Mouse (Mus musculus) ES-E14 (cell line): ENCODE measurements at regions not wholly inside any gene's neighbourhood (a gene's known extent, or its start where the extent isn't known, plus 50 kb on each side); places are given as distances from the start of the nearest gene placed in this dataset.

Experiments
- DNase-seq: peaks from one replicate; pipeline ENCODE4 v3.0.0-alpha.2; 2013; ENCODE audit warnings: low read depth, low spot score
- H3K27ac ChIP-seq: 2 replicates; pipeline ENCODE4 v1.5.1; 2012; ENCODE audit warnings: low read depth, mild to moderate bottlenecking, low read length, moderate library complexity, mixed read lengths; ENCODE audit not compliant: poor library complexity, insufficient read depth, severe bottlenecking
- H3K36me3 ChIP-seq: 2 replicates; pipeline ENCODE4 v1.6.1; 2012; ENCODE audit warnings: mild to moderate bottlenecking, low read length, moderate library complexity, mixed read lengths; ENCODE audit not compliant: control insufficient read depth, poor library complexity, insufficient read depth, severe bottlenecking
- H3K4me1 ChIP-seq, 2 experiments: fragments of 150-350 bp in 1 of 2; sonication (generic) in 1 of 2; 2 replicates each; pipeline ENCODE4 v1.6.1; 2012; ENCODE audit warnings: low read length in 2 of 2, mild to moderate bottlenecking in 1 of 2, mixed read lengths in 1 of 2; ENCODE audit not compliant: control insufficient read depth in 2 of 2, insufficient read depth in 2 of 2, poor library complexity in 1 of 2
- H3K4me3 ChIP-seq, 2 experiments: fragments of 150-350 bp in 1 of 2; sonication (generic) in 1 of 2; 2 replicates each; pipeline ENCODE4 v1.5.1; 2012; ENCODE audit warnings: low read length in 2 of 2, low read depth in 1 of 2, mild to moderate bottlenecking in 1 of 2, mixed read lengths in 1 of 2; ENCODE audit not compliant: insufficient read depth in 1 of 2, poor library complexity in 1 of 2, severe bottlenecking in 1 of 2
- H3K9ac ChIP-seq: 2 replicates; pipeline ENCODE4 v1.6.1; 2012; ENCODE audit warnings: low read depth, mild to moderate bottlenecking, low read length, mixed read lengths; ENCODE audit not compliant: poor library complexity, insufficient read depth, severe bottlenecking
- H3K9me3 ChIP-seq: fragments of 150-350 bp; sonication (generic); 2 replicates; pipeline ENCODE4 v1.6.1; 2012; ENCODE audit warnings: low read depth, mild to moderate bottlenecking, low read length; ENCODE audit not compliant: control insufficient read depth, insufficient read depth
- CHD2 ChIP-seq: IDR thresholded peaks from 2 replicates; pipeline ENCODE4 v1.6.1; 2014; ENCODE audit warnings: mild to moderate bottlenecking, low read depth, low read length, inconsistent platforms
- HCFC1 ChIP-seq: IDR thresholded peaks from 2 replicates; pipeline ENCODE4 v1.6.1; 2012; ENCODE audit warnings: low read length, inconsistent platforms, borderline replicate concordance; ENCODE audit not compliant: insufficient read depth
- MAFK ChIP-seq: IDR thresholded peaks from 2 replicates; pipeline ENCODE4 v1.6.1; 2014; ENCODE audit warnings: mild to moderate bottlenecking, low read depth, low read length, inconsistent platforms; ENCODE audit not compliant: insufficient read depth
- ZC3H11A ChIP-seq: IDR thresholded peaks from 2 replicates; pipeline ENCODE4 v1.6.1; 2012; ENCODE audit warnings: low read depth, mild to moderate bottlenecking, inconsistent platforms, low read length, borderline replicate concordance
- ZNF384 ChIP-seq: IDR thresholded peaks from 2 replicates; pipeline ENCODE4 v1.6.1; 2012; ENCODE audit warnings: low read depth, low read length, inconsistent platforms
- in situ Hi-C, 2 experiments: fragments of 600-800 bp; cut with MboI; formaldehyde crosslinking; loops; one replicate each; pipeline ENCODE4 v1.15.1; 2025; ENCODE audit warnings: low sequenced_read_pairs in 2 of 2, inconsistent platforms in 1 of 2; ENCODE audit not compliant: unreplicated experiment in 2 of 2

- Histone ChIP-seq H3K36me3 (no peaks in the 10 kb centered on the region), H3K4me1 (peaks cover 0 to 4% of the 10 kb centered on the region in 2 experiments; a peak in 1 of 4 replicates), H3K27ac (no peak overlapping the region), H3K9ac (no peak overlapping the region), H3K4me3 (no peak overlapping the region), H3K9me3 (no peaks in the 10 kb centered on the region)
- DNase-seq, result no peak
- no peak for TF ChIP-seq ZNF384
- no peak for TF ChIP-seq HCFC1
- TF ChIP-seq ZC3H11A, result no peak
- TF ChIP-seq MAFK, result no peak
- no peak for TF ChIP-seq CHD2
- in situ Hi-C loops, result no loop called here
These were observed 120.9 kb upstream of the 1700012A03Rik start for GRCm38 (mm10) chr6:31929165-31929564.

- no peak for TF ChIP-seq MAFK
- no peak for TF ChIP-seq ZNF384
- no peak for TF ChIP-seq CHD2
- no peak for TF ChIP-seq ZC3H11A
- no peak for TF ChIP-seq HCFC1
- Histone ChIP-seq H3K36me3 (no peaks in the 10 kb centered on the region), H3K4me3 (no peak overlapping the region), H3K4me1 (no peaks in the 10 kb centered on the region), H3K9me3 (no peaks in the 10 kb centered on the region), H3K9ac (no peak overlapping the region), H3K27ac (no peak overlapping the region)
- no peak for DNase-seq
- in situ Hi-C loops, result no loop called here
These were observed 122.9 kb upstream of the 1700012A03Rik start for GRCm38 (mm10) chr6:31927181-31927580.

- H3K9ac ChIP-seq, result no peak overlapping the region
- DNase-seq, result no peak
- no peak overlapping the region for H3K27ac ChIP-seq
- H3K9me3 ChIP-seq, result no peaks in the 10 kb centered on the region
- no peaks in the 10 kb centered on the region for H3K36me3 ChIP-seq
- TF ChIP-seq ZNF384 (no peak), MAFK (no peak), ZC3H11A (no peak), HCFC1 (no peak), CHD2 (no peak)
- no peaks in the 10 kb centered on the region for H3K4me1 ChIP-seq
- H3K4me3 ChIP-seq, result no peak overlapping the region
- in situ Hi-C loops, result no loop called here
These were observed 125.4 kb upstream of the 1700012A03Rik start for GRCm38 (mm10) chr6:31924669-31925046.

- no peak for TF ChIP-seq ZNF384
- TF ChIP-seq CHD2, result no peak
- TF ChIP-seq MAFK, result no peak
- Histone ChIP-seq H3K27ac (no peak overlapping the region), H3K36me3 (no peaks in the 10 kb centered on the region)
These were observed 125.9 kb upstream of the 1700012A03Rik start for GRCm38 (mm10) chr6:31923951-31924668.

More at GRCm38 (mm10) chr6:31923951-31924668, 125.9 kb upstream of the 1700012A03Rik start:
- Histone ChIP-seq H3K9ac (no peak overlapping the region), H3K4me1 (no peaks in the 10 kb centered on the region), H3K9me3 (no peaks in the 10 kb centered on the region), H3K4me3 (no peak overlapping the region)
- DNase-seq, result no peak
- in situ Hi-C loops, result no loop called here
